Mouse (Mus musculus) T-helper 1 cell (primary cell): ENCODE results near the gene Ankrd40.

Experiments
- in situ Hi-C: fragments of 300-600 bp; cut with MboI, MseI; formaldehyde crosslinking; loops from one replicate; pipeline ENCODE4 v1.15.1; 2025; ENCODE audit warnings: high pct_unique_total_duplicates

Gene Ankrd40

DNA sequence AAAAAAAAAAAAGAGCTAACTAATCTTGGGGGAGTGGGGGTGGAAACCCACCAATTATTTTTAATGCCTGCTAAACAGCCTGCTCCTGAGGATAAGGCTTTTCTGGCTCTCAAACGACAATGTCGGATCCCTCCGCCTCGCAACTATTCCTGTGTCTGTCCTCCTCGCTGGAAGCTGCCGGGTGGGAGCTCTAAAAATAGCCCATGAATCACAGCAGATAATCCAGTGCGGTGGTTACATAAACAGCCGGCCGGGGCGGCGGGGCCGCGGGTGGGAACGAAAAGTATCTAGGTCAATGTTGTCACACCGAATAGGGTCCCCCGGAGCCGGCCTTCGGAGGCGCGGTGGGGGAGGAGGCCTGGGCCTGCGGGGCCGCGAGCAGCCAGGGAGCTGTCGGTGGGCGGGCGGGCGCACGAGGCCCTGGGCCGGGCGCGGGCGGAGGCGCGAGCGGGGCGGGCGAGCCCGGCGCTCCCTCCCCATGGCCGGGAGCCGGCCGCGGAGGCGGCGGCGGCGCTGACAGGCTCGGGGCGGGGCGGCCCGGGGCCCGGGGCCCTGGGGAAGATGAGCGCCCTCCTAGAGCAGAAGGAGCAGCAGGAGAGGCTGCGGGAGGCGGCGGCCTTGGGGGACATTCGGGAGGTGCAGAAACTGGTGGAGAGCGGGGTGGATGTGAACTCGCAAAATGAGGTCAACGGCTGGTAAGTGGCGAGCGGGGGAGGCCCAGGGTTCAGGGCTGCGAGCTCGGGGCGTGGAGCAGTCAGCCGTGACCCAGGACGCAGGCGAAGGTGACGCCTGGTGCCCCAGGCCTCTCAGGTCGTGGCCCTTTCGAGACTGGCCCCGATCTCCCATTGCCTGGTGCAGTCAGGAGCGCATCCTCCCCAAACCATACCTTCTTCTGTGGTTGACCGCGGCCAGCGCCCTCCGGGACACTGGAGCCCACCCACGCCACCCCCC lies at the start of gene Ankrd40:
Gene Ankrd40, plus strand, starts transcription at position 309 of the 951 bp plus-strand sequence.
- in situ Hi-C loops, result no loop called here

DNA sequence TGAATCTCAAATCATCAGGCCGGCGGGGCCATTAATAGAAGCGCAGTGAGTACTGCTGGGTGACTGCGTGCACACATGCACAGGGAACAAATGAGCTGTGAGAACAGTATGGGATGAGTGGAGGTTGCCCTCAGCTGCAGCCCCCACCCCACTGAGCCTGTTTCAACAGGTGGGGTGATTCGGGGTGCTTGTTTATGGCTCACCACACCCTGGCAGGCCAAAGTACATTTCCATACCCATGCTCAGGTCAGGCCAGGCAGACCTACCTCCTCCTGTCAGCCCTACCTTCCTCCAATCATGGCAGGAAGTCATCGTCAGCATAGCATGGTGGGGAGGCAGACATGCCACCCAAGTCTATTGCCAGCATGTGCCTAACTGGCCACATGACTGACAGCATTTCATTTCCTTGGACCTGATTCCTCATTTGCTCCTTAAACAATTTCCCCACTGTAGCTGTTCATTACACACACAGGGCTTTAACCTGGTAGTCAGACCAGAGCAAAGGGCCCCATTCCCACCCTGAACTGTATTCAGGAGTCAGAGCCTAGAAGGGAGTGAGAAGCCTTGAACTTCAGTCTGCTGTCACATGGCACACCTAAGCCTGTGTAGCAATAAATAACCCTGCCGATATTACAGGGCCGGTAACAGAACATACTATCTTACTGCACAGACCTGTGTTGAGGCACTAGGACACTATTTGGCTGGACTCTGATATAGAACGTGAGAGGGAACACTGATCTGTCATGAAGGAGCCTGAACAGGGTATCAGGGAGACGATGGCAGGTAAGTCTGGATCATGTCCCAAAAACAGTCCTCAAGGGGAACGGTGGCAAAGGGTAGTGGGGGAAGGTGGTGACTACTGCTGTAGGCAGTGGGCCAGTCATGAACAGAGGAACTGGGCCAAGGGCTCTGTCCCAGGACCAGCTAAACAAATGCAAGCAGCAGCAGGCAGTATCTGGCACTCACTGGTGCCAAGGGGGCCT lies 46.3 kb upstream of the Ankrd40 start, which contains the start of gene Gm21885:
Gene Gm21885, plus strand, starts transcription at position 675 of the 983 bp plus-strand sequence.
- in situ Hi-C loops, result no loop called here

DNA sequence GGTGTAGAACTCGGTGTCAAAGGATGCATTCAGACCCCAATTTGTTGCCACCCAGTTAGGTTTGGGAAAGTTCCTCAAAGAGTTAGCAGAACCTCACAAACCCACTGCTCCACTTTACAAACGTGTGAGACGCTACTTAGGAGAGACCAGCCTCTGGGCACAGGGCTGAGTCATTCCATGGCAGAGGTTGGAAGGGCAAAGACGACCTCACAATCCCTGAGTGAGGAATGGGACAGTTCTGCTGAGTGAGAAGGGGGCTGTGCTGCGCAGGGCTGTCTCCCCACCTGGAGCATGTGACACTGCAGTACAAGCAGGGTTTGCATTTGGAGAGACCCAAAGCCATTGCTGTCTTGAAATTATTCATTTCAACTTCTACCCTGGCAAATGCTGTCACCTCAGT lies 45.5 kb upstream of the Ankrd40 start:
- in situ Hi-C loops, result no loop called here

DNA sequence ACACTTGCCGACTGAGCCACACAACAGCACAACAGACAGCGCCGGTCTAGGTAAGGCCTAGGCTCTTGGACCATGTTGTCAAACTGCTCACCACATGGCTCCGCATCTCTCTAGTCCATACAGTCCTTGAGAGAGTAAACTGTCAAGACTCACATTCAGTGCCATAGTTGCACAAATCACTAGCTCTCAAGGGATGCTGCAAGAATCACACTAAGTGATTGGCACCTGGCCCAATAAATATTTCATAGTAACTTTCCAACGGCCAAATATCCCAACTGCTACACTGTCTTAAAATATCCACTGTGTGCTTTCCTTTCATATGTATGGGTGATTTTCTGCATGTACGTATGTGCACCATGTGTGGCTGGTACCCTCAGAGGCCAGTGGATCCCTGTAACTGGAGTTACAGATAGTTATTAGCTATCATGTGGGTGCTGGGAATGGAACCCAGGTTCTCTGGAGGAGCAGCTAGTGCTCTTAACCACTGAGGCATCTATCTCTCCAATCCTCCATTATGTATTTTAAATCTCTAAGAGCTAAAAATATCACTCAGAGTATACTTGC lies 44.2 kb upstream of the Ankrd40 start:
- in situ Hi-C loops, result no loop called here

DNA sequence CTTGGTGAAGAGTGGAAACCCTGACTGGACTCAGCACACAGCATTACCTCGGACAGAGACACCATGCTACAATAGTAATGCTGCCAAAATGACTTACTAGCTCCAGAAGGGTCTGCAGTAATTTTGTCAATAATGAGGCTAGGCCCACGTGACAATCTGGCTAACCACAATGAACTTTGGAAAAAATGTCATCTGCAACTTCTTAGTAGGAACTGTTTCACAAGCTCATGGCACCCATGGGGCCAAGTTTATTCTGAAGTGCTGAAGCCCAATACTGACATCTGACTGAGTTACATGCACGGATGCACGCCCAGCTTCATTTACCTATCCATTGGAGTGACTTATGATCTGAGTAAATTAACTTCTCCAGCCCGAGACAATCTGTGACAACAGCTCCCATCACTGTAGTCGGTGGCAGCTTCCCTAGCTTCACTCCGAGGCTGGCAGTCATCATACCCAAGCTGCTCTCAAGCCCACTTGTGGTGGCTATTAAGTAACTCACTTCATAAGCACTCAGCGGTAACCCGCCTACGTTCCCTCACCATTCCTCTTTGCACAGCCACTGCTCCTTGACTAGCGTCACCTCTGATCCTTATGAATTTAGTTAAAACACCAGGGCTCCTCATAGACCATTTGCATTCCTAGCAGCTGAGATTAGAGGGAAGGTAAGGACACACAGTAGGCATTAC lies 41.8 kb upstream of the Ankrd40 start:
- in situ Hi-C loops, result no loop called here

DNA sequence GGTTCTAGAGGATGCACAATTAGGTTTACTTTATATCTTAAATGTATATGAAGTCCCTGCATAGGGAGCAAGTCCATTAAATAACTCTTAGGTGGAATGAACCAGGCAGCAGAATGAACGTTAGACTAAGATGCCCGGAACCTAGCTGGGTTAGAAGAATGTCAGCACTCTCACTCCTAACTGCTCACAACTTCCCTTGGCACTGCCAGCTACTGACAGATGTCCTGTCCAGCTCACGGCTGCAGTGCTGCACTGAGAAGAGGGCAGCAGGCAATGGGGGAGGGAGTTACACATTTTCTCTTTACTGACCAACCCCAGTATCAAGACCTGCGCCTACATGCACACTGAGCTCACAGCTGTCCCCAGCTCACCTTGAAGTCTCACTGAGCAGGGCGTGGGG lies 40.7 kb upstream of the Ankrd40 start:
- in situ Hi-C loops, result no loop called here

DNA sequence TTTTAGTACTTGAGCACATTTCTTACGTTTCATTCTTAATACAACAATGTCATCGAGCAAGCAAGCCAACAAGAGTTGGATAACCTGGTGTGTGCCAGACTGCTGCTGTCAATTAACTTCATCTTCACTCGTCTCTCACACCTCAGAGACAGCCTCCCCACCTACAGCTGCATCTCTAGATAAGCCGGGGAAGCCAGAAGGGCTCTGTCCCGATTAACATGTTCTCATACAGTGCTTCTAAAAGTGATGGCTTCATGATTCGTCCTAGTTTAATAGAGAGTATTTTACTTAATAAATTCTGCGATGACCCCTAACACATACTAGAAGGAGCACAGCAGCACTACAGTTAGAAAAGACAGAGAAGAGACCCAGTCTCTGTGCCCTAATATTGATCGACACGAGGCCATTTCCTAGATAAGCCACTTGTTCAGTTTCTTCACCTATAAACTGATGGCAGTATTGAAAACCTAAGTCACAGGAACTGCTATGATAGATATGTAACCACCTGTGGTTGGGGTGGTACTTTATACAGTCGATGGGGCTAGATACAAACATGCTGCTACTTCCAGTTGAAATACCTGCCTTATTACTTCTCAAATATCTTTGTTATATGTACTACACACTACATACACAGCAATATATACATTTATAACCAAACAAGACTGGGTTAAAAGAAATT lies 37.6 kb upstream of the Ankrd40 start:
- in situ Hi-C loops, result no loop called here

DNA sequence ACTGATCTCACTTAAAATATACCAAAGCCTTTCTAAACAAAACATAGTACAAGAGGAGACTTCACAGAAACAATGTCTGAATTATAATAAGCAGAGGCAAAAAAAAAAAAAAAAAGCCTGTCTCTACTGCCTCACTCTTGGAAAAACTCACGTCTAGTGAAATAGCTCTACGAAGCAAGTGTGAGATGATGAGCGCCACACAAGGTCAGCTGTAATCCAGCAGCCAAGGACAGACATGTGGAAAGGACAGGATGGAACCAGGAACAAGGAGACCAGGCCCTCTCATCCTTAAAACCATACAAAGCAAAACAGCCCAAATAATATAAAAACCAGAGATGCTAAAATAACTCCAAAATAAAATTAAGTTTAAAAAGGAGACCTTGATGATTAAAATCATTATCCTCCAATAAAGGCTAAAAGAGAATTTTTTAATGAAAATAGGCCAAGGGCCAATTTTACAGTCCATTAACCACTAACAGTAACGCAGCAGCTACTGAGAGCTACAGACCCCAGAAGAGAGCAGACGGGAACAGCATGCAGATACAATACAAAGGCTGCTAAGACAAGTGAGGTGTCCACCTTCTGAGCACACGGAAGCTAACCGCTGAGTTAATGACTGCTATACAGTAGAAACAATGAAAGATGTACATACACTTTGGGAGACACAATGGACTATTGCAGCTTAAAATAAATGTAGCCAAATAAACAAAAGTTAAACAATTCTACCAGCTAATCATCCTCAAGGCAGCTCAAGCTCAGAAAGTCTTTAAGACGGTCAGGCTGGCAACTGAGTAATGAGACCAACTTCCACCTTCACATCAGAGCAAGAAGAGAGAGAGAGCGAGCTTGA lies 32.6 kb upstream of the Ankrd40 start:
- in situ Hi-C loops, result no loop called here

DNA sequence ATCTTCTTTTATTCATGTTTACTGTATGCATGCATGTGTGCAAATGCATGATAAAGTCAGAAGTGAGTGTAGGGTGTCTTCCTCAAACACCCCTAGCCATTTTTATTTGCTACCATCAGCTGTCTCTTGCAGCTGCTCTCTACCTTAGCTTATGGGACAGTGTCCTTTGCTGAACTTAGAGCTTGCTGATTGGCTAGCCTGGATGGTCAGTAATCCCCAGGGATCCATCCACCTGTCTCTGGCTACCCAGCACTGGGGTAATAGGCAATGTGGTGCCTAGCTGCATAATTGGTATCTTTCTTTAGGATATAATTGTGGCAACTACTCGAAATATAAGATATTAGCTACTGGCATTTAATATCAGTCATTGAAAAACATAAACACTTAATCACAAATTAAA lies 15.1 kb upstream of the Ankrd40 start:
- in situ Hi-C loops, result no loop called here

DNA sequence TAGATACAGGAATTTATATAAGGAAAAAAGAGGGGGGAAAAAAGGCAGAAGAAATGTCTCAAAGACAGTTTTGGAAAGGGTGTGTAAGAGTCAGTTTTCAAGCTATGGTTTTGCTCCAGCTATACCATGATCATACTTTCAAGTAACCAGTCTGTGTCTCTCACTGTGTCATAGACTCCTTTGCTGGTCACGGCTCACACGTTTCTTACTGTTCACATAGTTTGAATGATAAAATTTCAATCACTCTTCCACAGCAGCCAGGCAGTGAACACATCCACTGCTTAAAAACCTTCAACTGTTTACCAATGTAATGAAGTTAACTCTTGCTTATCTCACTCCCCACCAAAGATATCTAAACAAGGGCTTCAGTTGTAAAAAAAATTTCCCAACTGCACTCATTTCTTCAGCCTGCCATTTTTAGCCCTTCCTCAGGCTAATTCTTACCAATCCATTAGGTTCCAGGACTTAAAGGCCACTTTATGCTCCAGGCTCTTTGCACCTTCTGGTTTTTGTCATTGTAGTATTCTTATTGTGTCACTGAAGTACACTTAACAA lies 13.6 kb upstream of the Ankrd40 start:
- in situ Hi-C loops, result no loop called here

DNA sequence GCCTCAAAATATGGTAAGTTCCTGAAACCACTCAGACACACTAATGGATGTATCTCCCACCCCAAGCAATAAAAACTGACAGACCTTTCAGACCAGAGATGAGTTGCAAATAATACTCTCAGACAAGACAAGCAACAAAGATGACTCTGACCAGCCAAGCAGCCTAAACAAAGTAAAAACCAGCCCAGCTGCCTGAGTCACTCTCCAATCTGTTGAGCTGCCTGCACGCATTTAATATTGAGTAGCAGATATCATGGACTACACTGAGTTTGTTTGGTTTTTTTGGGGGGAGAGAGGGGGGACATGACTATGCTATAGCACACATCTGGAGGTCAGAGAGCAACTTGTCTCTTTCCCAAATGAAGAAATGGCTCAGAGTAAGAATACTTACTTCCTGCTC lies 12.5 kb upstream of the Ankrd40 start:
- in situ Hi-C loops, result no loop called here

DNA sequence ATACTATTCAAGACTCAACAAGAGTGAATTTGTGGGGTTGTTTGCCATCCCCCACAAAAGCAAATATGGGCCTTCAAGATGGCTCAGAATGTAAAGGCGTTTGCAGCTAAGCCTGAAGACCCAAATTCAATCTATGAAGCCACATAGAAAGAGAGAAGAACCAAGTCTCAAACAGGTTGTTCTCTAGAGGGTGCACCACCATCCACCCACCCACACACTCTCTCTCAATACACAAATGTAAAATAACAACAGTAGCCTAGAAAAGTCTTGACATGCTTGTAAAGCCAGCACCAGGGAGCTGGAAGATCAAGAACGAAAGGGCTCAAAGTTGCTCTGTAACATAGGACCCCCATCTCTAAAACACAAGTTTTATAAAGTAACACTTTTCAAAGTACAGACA lies 11.3 kb upstream of the Ankrd40 start:
- in situ Hi-C loops, result no loop called here

DNA sequence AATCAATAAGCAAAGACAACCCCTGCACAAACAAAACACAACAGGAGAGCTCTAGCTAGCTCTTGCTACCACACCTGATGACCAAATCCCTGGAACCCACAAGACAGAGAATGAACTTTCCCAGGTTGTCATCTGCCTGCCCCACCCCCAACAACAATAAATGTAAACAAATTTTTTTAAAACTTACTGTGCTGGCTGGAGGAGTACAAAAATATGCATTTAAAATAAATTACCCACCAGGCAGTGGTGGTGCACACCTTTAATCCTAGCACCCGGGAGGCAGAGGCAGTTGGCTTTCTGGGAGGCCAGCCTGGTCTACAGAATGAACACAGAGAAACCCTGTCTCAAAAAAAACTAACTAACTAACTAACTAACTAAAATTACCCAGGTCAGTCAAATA lies 10.8 kb upstream of the Ankrd40 start:
- in situ Hi-C loops, result no loop called here

DNA sequence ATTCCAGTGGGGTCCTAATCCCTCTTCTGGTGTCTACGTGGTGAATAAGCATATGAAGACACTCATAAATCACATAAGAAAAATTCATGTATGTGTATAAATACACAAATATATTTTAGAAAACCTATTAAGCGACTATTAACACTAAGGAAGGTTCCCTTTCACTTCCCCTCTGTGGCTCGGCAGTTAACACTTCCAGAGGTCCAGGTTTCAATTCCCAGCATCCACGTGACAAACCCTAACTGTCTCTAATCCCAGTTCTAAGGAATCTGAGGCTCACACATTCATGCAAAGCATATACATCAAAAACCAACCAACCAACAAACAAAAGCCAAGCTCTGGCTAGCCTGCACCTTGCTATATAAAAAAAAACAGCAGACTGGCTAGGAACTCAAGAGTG lies 10.3 kb upstream of the Ankrd40 start:
- in situ Hi-C loops, result no loop called here

DNA sequence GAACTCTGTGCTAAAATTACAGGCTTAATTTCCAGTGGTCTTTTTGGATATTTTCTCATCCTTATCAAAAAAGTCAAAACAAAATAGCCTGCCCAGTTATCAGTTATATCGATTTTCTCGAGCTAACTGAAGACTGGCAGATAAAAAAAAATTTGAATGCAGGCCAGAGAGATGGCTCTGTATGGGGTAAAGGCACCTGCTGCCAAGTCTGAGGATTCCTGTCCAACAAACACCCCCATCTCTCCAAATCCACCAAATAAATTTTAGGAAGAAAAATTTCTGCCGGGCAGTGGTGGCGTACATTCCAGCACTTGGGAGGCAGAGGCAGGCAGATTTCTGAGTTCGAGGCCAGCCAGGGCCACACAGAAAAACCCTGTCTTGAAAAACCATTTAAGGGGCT lies 9.7 kb upstream of the Ankrd40 start:
- in situ Hi-C loops, result no loop called here

DNA sequence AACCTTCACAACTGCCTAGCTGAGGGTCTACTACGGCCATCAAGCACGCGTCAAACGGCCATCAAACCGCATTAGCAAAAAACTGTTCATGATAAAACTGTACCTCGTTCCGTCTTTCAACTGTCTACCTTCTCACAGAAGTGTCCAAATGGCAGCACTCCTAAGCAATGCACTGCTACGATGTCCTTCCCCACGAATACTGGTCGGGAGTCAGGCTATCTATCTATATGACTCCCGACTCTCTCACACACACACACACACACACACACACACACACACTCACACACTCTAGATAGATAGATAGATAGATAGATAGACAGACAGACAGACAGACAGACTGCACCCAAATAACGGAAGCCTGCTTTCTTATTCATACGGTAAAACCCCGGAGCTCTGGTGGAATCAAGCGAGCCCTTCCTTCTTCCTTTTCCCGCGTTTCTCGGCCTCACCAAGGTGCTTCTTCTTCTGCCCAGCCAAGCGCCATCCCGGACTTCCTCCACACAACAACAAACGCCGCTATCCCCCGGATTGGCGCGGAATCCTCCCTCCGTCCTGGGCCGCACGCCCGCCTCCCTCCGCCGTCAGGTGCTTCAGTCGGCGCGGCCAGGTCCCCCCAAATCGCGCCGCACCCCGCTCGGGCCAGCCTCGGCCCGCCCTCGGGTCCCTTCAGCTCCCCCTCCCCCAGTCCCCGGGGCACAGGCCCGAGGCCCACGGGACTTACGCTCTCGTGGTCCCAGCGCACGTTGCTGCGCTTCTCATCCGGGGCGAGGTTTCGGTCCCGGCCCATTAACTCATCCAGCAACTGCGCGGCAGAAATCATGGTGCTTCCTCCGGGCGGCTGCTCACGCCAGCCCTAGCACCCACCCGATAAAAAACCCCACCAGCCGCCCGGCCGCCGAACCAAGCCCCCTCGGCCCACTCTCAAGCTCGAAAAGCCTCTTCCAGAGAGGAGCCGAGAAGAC lies 6.6 kb upstream of the Ankrd40 start:
- in situ Hi-C loops, result no loop called here

DNA sequence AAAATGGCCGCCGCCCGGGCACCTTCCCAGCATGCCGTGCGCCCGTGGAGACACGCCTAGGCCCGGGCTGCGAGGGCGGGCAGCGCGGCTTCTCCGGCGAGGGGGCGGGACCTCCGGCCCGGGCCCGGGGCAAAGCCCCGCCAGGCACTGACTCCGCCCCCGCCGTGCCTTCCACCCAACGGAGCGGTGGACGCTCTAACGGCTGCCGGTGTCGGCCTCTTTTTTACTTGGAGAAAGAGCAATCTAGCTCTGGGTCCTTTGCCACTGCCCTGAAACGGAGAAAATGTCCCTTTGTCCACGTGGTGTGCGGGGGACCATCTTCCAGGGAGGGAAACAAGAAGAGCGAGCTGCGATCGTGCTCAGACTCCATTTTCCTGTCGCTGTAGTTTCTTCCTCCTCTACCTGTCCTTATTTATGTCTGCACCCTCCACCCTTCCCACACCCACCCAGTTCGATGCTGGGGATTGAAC lies 5.8 kb upstream of the Ankrd40 start, which contains the start of gene Luc7l3:
Gene Luc7l3, minus strand, starts transcription at position 58 of the 470 bp plus-strand sequence.
- in situ Hi-C loops, result no loop called here

DNA sequence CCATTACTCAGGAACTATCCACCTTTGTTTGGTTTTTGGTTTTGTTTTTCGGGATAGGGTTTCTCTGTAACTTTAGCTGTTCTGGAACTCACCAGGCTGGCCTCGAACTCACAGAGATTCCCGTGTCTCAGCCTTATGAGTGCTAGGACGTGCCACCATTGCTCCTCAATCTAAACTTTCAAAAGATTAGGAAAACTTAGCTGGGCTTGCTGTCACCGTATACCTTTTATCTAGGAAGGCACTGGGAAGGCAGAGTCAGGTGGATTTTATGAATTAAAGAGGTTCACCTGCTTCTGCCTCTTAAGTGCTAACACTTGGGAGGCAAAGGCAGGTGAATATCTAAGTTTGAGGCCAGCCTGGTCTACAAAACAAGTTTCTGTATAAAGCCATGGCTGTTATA lies 5.2 kb upstream of the Ankrd40 start:
- in situ Hi-C loops, result no loop called here
